Mouse (Mus musculus) cerebellum, adult 2 months (tissue): ENCODE data around the gene Dnm3.

Source experiments
- CTCF ChIP-seq: fragments of 200-500 bp; IDR thresholded peaks from 2 replicates; pipeline ENCODE4 v1.5.1; 2011; ENCODE audit warnings: low read depth, mild to moderate bottlenecking, control low read depth, low read length, moderate library complexity, borderline replicate concordance; ENCODE audit not compliant: insufficient read depth
- POLR2A ChIP-seq: fragments of 200-500 bp; IDR thresholded peaks from 2 replicates; pipeline ENCODE4 v1.6.1; 2011; ENCODE audit warnings: low read length, control low read depth, borderline replicate concordance; ENCODE audit not compliant: insufficient read depth

DNA sequence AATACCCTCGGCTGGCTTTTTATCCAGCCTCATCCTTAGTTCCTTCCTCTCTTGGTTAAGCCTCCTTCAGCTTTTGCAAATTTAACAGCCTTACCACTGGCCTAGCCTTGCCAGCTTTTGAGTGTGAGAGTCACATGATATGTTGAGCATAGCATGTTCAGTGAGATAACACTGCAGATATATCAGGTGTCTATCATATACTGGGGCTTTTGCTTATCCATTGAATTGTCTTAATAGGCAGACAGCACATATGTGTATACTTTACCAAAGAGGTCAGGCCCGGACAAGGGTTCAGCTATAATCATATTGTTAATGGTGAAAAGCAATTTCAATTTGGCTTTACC, 32.2 kb upstream of the Dnm3 start:
- TF ChIP-seq POLR2A (no peak), CTCF (no peak)
